Mouse (Mus musculus) A20 (cell line): ENCODE data around the gene Sema6c.
"Not testable (repeated sequence)": the region's sequence is repeated elsewhere in the genome, so short reads cannot be mapped to it uniquely, and the experiment has no call there.

ENCODE experiments used
- DNase-seq: peaks from one replicate; pipeline ENCODE4 v3.0.0-alpha.2; 2011; ENCODE audit warnings: low read depth, low spot score

The Sema6c gene

DNA sequence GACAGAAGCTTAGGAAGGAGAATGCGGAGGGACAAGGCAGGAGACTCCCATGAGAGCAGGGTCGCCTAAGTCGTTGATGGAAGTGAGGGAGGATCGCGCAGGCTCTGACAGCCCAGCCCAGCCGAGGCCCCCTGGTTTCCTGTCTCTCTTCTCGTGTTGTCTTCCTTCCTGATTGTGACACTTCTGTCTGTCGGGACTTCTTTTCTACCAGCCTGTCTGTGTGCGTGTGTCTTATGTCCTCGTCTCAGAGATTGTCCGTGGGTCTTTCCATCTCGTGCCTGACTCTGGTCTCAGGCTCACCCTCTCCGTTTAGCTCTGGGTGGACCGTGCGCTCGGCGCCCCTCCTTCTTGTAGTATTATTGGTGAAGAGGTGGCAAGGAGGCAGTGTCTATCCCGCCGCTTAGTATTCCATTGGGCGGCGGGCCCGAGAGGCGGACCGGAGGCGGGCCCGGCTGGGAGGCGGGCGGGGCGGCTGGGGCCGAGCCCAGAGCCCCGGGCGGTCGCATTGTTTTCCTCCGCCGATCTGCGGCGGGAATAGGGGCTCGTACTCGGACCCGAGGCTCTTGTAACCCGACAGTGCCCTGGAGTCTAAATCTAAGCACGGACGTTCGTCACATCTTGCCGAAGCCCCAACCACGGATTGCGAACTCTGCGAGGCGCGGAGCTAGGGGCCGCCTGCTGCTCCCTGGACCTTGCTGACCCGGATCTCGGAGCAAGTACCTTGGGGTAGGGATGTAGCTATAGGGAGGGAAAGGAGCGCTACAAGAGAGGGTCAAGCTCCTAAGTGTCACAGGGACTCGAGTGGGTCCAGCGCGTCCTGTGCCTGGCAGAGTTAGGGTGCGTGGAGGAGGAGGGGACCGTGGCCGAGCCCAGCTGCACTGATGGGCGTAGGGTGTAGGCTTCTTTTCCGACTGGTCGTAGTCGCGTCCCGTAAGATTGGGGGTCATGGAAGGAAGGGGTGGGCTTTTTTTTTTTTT, at the start of gene Sema6c:
TSS of gene Sema6c (plus strand) at position 471 of the 977 bp plus-strand sequence.
- DNase-seq, result peak; percentile 90

DNA sequence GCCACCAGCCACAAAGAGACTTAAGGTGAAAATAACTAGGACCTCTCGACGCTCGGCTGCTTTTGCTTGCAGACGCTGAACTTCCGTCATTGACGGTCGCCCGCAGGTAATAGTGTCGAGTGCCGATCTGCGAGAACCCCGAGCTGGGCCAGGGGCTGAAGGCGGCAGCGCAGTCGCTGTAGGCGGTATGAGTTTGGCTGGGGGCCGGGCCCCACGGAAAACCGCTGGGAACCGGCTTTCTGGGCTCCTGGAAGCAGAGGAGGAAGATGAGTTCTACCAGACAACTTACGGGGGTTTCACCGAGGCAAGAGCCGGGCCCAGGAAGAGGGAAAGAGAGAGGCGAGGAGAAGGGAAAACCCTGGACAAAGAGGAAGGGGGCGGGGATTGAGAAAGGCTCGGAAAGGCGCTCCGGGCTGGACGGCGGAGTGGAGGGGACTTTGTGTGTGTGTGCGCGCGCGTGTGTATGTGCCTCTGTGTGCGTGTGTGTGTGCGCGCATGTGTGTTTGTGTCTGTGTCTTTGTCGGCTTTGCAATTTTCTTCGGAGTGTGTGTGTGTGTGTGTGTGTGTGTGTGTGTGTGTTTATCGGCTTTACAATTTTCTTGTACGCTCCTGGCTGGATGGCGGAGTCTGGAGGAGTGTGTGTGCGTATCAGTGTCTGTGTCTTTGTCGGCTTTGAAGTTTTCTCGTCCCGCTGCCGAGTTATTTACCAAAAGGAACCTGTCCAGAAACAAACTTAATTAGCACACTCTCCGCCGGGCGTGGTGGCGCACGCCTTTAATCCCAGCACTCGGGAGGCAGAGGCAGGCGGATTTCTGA, 49.1 kb upstream of the Sema6c start, which contains the start of gene Vps72:
TSS of gene Vps72 (plus strand) at position 112 of the 816 bp plus-strand sequence.
- peak; percentile 96 for DNase-seq

DNA sequence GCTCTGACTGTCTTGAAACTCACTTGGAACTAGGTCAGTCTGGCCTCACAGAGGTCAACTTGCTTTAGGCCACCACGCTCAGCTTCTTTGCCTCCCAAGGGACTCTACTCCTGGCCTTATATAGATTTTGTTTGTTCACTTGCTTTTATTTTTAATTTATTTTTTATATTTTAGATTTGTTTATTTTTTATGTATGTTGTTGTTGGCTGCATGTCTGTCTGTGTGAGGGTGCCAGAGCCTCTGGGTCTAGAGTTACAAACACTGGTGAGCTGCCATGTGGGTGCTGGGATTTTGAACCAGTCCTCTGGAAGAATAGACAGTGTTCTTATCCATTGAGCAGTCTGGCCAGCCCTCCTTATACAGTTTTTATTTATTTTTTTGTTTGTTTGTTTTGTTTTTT, 47.5 kb upstream of the Sema6c start:
- no peak for DNase-seq

DNA sequence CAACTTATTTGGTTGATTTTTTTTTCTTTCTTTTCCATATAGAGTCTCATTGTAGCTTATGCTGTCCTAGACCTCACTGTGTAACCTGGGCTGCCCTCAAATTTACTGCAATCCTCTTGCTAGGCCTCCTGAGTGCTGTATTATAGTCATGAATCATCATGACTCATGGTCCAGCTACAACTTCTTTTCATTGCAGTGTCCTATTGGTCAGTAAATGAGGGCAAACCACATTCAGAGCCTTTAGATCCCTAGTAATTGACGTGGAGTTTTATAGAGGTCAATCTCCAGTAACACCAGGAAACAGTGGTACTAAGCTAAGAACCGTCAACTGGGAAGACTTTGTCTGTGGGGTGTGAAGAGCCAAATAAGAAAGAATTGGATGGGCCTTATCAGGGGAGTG, 42.5 kb upstream of the Sema6c start:
- DNase-seq, result no peak

DNA sequence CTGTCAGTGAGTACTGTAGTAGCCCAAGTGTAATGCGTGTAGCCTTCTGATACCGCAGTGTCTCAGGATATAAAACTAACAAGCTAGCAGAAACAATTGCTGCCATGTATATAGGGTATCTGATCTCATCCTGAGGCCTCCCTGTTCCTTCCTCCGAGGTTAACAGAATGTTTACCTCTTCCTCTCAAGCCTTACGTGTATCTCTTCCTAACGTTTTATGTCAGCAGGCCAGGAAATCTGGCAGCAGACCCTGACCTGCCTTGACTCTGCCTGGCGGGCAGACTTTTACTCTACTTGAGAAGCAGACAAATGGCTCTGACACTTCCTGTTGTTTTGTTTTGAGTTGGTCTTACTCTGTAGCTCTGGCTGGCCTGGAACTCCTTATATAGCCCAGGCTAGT, 38.7 kb upstream of the Sema6c start:
- no peak for DNase-seq

DNA sequence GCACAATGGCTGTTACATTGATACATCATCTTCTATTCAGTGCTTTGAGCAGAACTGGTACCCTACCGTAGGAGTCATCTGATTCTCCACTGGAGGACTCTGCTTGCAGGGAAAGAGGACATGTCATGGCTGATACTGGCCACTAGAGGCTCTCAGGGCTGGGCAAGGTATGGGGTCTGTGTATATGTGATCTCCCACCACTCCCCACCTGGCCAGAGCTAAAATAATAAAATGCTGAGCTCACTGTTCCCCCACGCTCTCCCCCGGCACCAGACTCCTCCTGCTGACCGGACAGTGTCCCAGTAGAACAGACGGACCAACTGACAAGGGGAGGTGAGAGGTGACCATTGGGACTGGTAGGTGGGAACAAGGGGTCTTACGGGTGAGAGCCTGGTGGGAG, 36.0 kb upstream of the Sema6c start, which contains the start of gene Tmod4:
TSS of gene Tmod4 (plus strand) at position 231 of the 400 bp plus-strand sequence.
- DNase-seq, result peak; percentile 28

DNA sequence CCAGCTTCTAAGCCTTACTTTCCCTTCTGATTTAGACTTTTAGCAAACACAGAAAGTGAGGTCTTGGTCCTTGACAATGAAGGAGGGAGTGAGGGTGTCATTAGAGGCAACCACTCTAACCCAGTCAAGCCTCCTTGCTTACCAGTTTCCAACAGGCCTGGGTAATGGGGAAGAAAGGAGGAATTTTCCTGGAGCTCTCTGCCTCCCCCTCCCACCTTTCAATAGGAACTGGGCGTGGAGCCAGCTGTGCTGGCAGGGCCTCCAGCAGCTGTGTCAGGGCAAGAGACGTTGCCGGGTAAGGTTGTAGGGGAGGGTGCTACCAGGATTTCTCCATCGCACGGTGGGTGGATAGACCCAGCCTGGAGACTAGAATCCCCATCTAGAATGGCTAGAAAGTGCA, 35.3 kb upstream of the Sema6c start:
- DNase-seq, result no peak

DNA sequence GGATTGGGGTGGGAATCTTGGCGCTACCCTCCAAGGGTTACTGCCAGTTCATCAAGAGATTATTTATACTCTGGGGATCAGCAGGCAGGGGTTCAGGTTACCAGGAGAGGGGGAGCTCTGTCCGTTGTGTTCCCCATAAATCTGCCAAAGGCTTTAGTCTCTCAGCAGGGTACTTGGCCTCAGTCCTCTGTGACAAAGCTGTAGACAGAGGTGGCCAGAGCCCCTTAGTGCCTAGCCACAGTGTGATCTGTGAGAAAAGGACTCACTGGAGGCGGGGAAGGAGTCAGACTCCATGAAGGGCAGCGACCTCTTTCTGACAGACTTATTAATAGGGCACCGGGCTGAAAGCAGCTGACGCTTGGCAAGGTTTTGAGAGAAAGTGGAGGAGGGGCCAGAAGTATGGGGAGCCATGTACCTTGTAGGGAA, 31.0 kb upstream of the Sema6c start:
- DNase-seq, result no peak

DNA sequence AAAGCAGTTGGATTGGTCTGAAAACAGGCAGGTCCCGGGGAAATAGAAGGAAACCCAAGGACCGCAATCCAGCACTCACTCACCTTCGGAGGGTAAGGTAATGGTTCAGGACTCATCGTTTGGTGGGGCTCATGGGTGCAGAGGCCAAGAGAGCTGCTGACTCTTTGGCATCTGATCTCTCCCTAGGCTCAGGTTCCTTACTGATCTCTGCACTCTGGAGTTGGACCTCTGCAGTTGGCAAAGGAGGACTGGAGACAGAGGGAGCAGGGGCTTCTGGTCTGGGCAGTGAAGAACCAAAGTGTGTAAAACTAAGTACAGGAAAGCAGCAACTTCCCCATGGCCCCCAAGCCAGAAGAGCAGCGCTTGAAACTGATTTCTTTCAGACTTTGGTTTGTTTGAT, 30.2 kb upstream of the Sema6c start:
- no peak for DNase-seq

DNA sequence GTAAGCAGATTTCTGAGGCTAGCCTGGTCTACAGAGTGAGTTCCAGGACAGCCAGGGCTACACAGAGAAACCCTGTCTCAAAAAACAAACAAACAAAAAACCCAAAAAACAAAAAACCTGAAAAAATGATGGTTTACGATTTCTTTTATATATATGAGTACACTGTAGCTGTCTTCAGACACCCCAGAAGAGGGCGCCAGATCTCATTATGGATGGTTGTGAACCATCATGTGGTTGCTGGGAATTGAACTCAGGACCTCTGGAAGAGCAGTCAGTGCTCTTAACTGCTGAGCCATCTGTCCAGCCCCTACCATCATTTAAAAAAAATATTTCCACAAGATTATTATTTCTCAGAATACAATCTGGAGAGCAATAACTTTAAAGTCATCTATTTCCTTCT, 27.9 kb upstream of the Sema6c start:
- DNase-seq, result not testable (repeated sequence)

DNA sequence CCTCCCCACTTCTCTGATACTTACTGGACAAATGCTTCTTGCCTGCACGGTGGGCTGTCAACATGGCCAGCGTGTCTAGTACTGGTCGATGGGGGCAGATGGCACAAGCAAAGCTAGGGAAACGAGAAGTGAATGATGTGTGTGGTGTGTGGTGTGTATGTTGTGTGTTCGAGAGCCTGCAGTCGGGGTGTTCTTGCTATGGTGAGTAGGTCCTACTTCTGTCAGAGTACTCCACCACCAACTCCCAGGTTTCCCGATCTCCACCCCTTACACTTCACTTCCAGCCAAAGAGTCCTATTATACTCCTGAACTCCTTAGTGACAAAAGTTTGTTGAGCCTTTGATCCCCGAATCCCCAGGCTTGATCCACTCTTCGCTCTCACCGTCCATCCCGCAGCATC, 27.1 kb upstream of the Sema6c start:
- no peak for DNase-seq

DNA sequence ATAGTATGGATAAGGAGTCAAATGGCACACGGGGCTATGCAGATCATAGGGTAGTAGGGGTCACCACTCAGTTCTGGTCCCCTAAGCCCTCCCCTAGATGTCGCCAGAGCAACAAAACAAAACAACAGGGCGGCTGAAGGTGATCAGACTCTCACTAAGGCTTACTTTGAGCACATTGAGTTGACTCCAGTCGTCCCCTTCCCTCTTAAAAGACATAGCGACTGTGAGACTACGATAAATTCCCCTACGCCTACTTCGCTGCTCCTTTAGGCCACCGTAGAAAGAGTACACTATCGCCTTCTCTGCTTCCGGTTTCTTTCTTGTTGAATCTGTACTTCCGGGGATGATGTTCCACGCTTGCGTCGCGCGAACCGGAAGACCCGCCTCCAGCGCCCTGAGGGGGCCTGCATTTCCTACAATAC, 26.6 kb upstream of the Sema6c start, which contains the start of the genes Scnm1 and Lysmd1:
TSS of gene Scnm1 (minus strand) at position 332 of the 422 bp plus-strand sequence.
TSS of gene Lysmd1 (plus strand) at position 409 of the 422 bp plus-strand sequence.
- peak; percentile 95 for DNase-seq

DNA sequence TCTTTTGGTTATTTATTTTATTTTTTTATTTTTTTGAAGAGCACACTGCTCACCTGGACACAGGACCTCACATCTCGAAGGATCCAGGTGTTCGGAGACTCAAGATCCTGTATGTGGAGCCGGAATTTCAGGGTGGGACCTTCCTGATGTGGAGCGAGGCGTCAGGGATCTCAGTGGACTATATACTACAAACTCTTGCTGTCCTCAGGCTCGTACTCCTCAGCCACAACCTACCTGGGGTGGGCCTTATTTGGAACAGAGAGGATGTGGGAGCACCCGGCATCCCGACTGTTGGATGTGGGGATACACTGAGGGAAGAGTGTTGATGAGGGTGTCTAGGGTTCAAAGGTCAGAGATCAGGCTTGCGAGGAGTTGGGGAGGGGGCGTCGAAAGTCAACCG, 26.1 kb upstream of the Sema6c start:
- DNase-seq, result not testable (repeated sequence)

DNA sequence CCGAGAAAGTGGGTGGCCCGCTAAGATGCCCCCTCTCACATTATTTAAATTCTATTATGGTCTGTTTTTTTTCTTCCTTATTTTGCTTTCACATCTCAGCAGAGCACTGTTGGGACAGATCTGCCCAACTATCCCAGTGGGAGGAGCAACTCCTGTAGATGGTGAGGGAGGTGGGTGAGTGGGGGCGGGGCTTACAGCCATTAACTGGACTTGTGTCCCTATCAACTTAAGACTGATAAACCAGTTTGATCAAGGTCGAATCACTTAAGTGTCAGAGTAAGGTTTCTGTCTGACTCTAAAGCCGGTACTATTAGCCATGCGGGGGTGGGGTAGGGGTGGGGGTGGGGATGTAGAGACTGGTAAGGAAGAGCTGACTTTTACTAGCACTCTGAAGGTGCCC, 25.2 kb upstream of the Sema6c start:
- DNase-seq, result peak; percentile 76

DNA sequence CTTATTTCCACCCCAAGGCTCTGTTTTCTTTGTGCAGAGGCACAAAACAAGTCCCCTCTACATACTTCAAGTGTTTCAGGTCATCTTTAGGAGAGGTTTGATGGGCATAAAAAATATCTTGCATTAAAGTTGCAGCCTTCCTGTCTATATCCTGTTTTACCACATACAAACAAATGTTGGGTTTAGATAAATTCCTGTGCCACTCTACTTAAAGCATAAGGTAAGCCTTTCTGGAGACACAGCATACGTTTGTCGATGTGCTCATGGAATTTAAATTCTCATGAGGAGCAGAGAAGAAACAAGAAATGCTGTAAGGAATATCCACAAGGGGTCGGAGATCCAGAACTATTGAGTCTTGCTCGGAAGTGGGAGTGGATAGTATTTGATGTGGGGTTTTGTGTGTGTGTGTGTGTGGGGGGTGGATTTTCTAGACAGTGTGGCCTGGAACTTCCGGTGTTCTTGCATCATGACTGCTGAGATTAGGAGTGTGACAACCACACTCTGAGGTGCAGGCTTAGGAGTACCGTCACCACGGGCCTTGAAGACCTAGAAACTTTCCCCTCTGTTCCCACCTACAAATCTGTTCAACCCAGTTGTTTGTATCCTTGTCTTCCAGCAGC, 24.7 kb upstream of the Sema6c start:
- no peak for DNase-seq

DNA sequence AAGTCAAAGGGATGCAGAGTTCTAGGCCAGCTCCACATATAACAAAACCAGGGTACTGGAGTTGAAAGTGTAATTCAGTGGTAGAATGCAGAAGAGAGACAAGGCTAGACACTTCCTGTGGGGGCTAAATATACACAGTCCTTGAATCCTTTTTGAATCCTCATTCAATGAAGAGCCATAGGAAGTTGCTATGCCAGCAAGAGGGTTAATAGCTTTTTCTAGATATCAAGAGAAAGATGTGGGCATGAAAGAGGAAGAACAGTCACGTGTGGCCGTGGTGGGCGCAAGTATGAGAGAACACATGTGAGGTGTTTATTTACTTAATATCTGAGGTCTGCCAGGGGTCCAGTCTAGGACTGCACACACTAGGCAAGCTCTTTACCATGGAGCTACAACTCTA, 23.9 kb upstream of the Sema6c start:
- peak; percentile 47 for DNase-seq

DNA sequence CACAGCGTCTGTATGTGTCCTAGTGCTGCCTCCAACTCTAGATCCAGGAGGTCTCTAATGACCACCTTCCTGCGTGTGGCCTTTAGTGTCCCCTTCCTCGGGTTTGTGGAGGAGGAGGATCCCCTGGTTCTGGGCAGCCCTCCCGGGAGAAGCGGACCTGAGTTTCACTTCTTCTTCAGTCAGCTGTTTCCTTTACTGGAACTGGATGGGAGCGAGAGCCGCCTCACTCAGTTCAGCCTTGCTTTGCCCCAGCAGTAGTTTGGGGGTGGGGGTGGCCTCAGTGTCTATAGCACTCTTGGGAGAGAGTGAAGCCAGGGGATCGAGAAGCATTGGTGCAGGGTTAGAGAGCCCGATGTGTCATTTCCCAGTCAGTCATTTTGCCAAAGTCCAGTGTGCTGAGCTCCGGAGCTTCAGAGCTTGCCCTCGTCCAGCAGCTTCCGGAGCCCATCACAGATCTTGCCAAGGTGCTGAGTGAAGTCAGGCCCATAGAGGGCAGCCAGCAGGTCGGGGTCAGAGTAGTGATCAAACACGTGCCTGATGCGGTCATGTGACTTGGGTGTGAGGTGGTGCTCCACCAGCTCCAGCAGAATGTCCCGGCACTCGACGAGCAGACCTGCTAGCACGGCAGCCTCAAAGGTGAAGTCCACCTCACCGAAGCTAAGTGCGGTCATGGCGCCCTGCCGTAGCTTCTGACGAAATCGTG, 20.5 kb upstream of the Sema6c start:
- no peak for DNase-seq

DNA sequence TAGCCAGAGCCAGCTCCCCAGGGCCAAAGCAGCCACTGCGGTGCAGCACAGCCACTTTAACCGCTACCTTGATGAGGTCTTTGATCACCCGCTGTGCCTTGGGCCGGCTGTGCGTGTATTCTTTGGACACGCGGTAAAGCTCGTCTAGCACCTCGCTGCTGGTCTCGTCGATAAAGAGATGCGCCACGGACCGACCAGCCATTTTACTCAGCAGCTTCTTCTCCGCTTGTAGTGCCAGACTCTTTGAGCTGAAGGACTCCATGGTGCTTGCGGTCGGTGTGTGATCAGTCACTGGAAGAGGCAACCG, 20.0 kb upstream of the Sema6c start:
- DNase-seq, result no peak

DNA sequence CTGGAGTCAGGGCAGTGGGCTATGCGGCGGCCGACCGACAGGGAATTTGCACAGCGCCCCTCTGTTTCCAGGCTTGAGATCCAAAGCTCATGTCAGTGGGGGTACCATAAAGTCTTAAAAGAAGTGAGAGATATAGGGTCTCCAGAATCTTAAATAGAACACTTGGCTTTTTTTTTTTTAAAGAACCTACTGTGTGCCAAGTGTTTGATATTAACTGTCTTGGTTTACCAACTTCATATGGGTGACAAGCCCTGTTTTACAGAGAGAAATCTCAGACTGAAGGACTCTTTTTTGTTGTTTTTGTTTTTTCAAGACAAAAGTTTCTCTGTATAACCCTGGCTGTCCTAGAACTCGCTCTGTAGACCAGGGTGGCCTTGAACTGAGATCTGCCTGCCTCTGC, 19.5 kb upstream of the Sema6c start:
- DNase-seq, result no peak

DNA sequence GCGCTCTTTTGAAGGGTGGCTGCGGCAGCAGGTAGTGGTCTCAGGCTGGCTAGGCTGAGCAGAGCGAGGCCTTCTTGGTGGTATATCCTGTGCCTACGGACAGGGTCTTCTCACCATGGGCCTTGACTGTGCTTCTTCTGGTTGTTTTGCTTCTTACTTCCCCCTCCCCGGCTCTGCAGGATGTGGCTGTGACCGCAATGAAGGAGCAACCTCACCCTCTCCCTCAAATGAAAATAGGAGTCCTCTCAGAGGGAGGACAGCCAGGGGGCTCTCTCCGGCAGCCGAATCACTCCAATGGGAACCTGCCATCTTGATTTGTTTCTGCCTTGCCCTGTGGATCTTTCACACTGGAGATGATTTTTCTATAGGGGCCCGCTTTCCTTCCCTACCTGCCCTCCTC, 18.8 kb upstream of the Sema6c start:
- DNase-seq, result no peak

DNA sequence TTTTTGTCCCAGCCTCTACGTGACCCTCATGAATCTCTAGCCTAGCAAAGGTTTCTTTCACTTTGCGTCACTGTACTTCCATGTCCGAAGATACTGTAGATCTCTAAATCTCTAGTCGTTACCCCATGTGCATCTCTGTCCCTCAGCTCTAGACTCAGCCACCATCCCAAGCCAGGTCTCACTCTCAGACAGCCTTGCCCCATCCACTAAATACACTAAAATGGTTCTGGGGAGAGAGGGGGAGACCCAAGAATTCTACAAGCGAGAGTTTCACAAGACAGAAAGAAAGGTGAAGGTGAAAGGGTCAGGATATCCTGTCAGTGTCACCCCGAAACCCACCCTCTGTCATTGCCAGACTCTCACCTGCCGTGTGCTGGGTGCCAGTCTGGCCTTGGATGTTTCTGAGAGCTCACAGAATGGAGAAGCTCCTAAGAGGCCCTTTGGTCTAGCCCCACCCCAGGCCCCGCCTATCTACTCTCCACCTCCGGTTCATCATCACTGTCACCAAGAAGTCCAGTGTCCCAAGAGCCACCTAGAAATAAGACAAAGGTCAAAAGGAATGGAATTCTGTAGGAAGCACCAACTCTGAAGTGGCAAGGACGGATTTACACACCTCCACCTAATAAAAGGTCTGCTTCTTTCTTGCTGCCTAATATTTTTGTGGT, 18.2 kb upstream of the Sema6c start, which contains the start of gene Tnfaip8l2:
TSS of gene Tnfaip8l2 (minus strand) at position 409 of the 665 bp plus-strand sequence.
- DNase-seq, result no peak
